Mouse (Mus musculus): ENCODE data around the gene Ihh.

Gene Ihh

GRCm38 (mm10) chr1:74947986-74948670 lies 3.3 kb downstream of the Ihh start:
- DNase-seq (ENCODE audit: low read depth, low spot score): no peak

GRCm38 (mm10) chr1:74941651-74942360 lies 9.7 kb downstream of the Ihh start:
- no peak for DNase-seq (ENCODE audit: low read depth, low spot score)

DNA sequence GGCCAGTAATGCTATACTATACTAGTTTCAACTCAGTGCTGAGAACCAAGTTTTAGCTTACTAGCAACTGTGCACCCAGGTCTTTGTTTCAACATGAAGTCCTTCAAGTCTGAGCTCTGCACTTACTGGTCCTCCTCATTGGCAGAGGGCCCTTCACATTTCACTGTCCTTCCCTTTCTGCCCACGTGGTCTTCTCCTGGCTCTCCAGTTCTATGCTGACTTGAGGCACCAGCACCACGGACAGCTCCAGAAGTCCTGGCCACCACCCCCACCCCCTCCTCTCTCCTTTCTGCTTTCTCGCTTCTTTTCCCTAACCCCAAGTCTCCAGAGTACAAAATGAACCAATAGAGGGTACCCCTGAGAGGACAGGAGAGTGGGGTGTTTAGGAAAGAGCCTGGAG lies 11.7 kb downstream of the Ihh start:
- no peak for DNase-seq (ENCODE audit: low read depth, low spot score)

DNA sequence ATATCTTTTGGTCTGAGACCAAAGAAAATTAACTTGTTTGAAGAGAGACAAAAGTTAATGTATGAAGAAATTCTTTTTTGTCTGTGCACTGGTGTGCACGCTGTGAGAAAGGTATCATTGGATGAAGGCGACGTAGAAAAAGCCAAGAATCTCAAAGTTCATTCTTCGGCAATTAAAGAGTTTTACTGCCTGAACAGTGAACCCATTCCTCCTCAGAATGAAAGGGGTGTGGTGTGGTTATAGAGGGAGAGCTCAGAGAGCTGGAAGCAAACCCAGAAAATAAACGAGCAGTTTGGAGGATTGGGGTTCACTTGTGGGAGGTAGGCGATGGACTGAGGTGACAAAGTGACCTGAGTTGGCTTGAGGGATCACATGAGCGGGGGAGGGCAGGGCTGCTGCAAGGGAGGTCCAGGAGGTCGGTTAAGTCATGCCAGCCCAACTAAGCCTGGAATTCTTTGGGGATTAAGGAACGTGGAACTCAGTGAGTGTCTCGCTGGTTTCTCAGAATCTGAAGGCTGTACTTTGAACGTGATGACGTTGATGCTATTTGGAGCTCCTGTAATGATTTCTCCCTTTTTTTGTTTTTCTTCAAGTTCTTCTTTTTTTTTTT lies 15.1 kb downstream of the Ihh start:
- DNase-seq (ENCODE audit: low read depth, low spot score): no peak

DNA sequence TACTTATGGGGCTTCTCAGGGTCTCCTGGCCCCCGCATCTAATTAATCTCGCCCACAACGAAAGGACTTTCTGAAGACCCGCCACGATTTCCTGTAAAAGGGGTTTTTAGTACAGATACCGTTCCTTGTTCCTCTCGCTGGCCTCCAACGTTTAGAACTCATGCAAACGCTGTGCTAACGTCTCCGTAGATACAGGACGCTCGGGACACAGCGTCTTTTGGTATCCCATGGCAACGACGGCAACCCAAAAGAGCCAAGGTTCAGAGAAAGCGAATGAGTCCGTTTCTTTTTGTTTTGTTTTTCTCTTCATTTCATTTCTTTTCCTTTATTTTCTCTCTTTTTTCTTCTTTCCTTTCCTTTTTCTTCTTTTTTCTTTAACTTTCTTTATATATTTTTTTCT lies 16.1 kb downstream of the Ihh start, which contains the start of gene Cfap65:
TSS of gene Cfap65 (minus strand) at position 198 of the 400 bp plus-strand sequence.
- DNase-seq (ENCODE audit: low read depth, low spot score): peak; percentile 9

- no peak for DNase-seq (ENCODE audit: low read depth, low spot score)
Measured at GRCm38 (mm10) chr1:74927621-74928296, 23.7 kb downstream of the Ihh start.

DNA sequence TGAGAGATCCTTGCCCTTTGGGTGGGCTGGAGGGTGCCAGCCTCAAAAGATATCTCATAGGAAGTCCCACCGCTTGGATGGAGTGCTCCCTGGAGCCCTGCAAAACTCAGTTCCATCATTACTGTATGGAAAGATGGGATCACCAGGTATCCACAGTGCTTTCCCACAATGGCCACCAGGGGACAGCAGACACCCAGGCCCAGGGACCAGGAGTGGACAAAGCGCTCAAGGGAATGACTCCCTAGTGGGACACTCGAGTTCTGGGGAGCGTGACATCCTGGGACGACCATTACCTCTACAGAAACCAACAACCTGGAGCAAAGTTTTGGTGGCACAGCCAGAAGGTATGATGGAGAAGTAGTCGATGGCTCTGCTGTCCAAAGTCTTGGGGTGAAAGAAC lies 24.8 kb downstream of the Ihh start:
- peak; percentile 13 for DNase-seq (ENCODE audit: low read depth, low spot score)

GRCm38 (mm10) chr1:74924464-74924863 lies 27.0 kb downstream of the Ihh start:
- DNase-seq (ENCODE audit: low read depth, low spot score): no peak

GRCm38 (mm10) chr1:74915706-74916105 lies 35.8 kb downstream of the Ihh start:
- no peak for DNase-seq (ENCODE audit: low read depth, low spot score)

GRCm38 (mm10) chr1:74902191-74902590 lies 49.3 kb downstream of the Ihh start:
- no peak for DNase-seq (ENCODE audit: low read depth, low spot score)

- DNase-seq (ENCODE audit: low read depth, low spot score): peak; percentile 65
Measured at GRCm38 (mm10) chr1:74901686-74902085, 49.8 kb downstream of the Ihh start.

- DNase-seq (ENCODE audit: low read depth, low spot score): no peak
Measured at GRCm38 (mm10) chr1:74900341-74901285, 50.9 kb downstream of the Ihh start.

DNA sequence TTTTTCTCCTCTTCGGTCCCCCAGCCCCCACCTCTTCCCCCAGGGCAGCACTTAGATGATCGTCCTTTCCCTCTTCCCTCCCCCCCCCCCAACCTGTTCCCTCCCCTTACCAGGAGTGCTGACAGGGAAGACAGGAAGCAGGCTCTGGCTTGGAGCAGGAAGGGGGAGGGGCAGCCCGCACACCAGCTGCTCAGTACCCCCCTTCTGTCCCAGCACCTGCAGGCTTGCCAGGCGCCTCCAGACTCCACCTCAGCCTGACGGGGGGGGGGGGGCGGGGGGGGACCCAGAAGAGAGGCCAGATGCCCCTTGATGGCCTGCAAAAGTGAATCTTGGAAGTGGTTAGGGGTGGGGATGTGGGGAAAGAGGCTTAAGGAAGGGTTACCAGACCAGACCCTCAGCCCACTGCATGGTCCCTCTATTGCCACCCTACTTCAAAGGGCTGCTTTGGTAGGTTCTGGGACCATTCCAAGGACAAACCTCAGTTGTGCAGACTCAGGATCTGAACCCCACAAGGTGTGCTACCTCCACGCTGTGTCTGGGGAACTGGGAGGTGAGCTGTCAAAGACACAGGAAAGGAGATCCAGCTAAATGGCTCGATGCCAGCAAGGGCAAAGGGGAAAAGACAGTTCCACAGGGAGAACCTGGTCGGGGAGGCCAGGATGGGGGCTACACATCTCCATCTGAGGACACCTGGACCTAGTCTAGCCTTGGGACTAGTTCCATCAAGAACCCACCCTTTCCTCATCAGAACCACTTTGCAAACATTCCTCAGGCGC lies 52.6 kb downstream of the Ihh start:
- DNase-seq (ENCODE audit: low read depth, low spot score): no peak

DNA sequence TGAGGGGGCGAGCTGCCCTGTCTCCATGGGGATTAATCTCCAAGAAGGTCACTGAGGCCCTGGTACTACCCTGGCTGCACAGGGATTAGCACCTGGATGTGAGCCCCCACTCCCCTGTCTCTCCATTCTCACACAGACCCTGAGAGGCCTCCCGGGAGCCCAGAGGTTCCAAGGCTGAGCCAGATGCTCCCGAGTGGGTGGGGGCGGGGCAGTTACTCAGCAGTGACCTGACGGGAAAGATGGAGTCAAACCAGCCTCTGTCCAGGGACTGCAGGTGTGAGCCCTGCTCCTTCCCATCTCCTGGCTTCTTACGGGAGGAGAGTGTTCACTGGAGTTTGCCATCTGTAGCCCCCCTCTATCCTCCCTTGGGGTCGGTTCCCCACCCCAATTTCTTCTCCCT lies 53.5 kb downstream of the Ihh start:
- no peak for DNase-seq (ENCODE audit: low read depth, low spot score)

All from CD4-positive, CD25-positive, alpha-beta regulatory T cell, adult 2 months (primary cell).